Mouse (Mus musculus) heart, adult 9 months (tissue): ENCODE measurements around the gene Skap2.

Experiments used
- DNase-seq, 2 experiments: peaks; one replicate each; pipeline ENCODE4 v3.0.0; 2022; ENCODE audit warnings: low spot score in 2 of 2

Gene Skap2

GRCm38 (mm10) chr6:52005616-52005962, 6.8 kb downstream of the Skap2 start:
- DNase-seq, result no peak

GRCm38 (mm10) chr6:52004995-52005394, 7.4 kb downstream of the Skap2 start:
- DNase-seq, result no peak

- DNase-seq, result no peak
Measured at GRCm38 (mm10) chr6:52002676-52003075, 9.7 kb downstream of the Skap2 start.

- no peak for DNase-seq
Measured at GRCm38 (mm10) chr6:51999157-51999478, 13.2 kb downstream of the Skap2 start.

- no peak for DNase-seq
Measured at GRCm38 (mm10) chr6:51998409-51999156, 13.8 kb downstream of the Skap2 start.

- DNase-seq, result no peak
Measured at GRCm38 (mm10) chr6:51987999-51988398, 24.4 kb downstream of the Skap2 start.

- no peak for DNase-seq
Measured at GRCm38 (mm10) chr6:51977638-51978037, 34.7 kb downstream of the Skap2 start.

- no peak for DNase-seq
Measured at GRCm38 (mm10) chr6:51975751-51976150, 36.6 kb downstream of the Skap2 start.

- no peak for DNase-seq
Measured at GRCm38 (mm10) chr6:51958992-51959391, 53.4 kb downstream of the Skap2 start.

- no peak for DNase-seq
Measured at GRCm38 (mm10) chr6:51956048-51956792, 56.1 kb downstream of the Skap2 start.

GRCm38 (mm10) chr6:51947661-51948060, 64.7 kb downstream of the Skap2 start:
- DNase-seq, result no peak

GRCm38 (mm10) chr6:51944916-51945315, 67.4 kb downstream of the Skap2 start:
- no peak for DNase-seq

GRCm38 (mm10) chr6:51933998-51934397, 78.4 kb downstream of the Skap2 start:
- no peak for DNase-seq

GRCm38 (mm10) chr6:51933034-51933611, 79.2 kb downstream of the Skap2 start:
- no peak for DNase-seq

- DNase-seq, result no peak
Measured at GRCm38 (mm10) chr6:51927101-51927500, 85.2 kb downstream of the Skap2 start.

- no peak for DNase-seq
Measured at GRCm38 (mm10) chr6:51921831-51922230, 90.5 kb downstream of the Skap2 start.

- no peak for DNase-seq
Measured at GRCm38 (mm10) chr6:51908495-51908894, 103.9 kb downstream of the Skap2 start.

GRCm38 (mm10) chr6:51905659-51906058, 106.7 kb downstream of the Skap2 start:
- no peak for DNase-seq

- no peak for DNase-seq
Measured at GRCm38 (mm10) chr6:51901544-51901943, 110.8 kb downstream of the Skap2 start.

- DNase-seq, result no peak
Measured at GRCm38 (mm10) chr6:51898318-51898994, 113.9 kb downstream of the Skap2 start.

- DNase-seq, result no peak
Measured at GRCm38 (mm10) chr6:51895753-51896152, 116.6 kb downstream of the Skap2 start.

GRCm38 (mm10) chr6:51894717-51895116, 117.6 kb downstream of the Skap2 start:
- no peak for DNase-seq

- no peak for DNase-seq
Measured at GRCm38 (mm10) chr6:51890356-51890755, 122.0 kb downstream of the Skap2 start.
